Mouse (Mus musculus): ENCODE measurements around the gene Irgm1.

- no peak for TF ChIP-seq CTCF (IDR thresholded peaks at IDR 0.05; ENCODE audit: borderline replicate concordance, control insufficient read depth, extremely low read depth, insufficient read depth, low read length, poor library complexity)
- no peak for TF ChIP-seq POLR2A (IDR thresholded peaks at IDR 0.05; ENCODE audit: control insufficient read depth, extremely low read depth, insufficient read depth, low read length, poor library complexity)
Observed at GRCm38 (mm10) chr11:48902021-48902420, 30.5 kb upstream of the Irgm1 start, which contains the start of gene Gm5431.

Measured in thymus, adult 2 months (tissue).